Mouse (Mus musculus): Measurements from ENCODE around the gene Mup5.
"Not testable (repeated sequence)": the region's sequence is repeated elsewhere in the genome, so short reads cannot be mapped to it uniquely, and the experiment has no call there.

- TF ChIP-seq CTCF (IDR thresholded peaks at IDR 0.05; ENCODE audit: extremely low read depth, insufficient read length, insufficient replicate concordance, low read depth, low read length); POLR2A (IDR thresholded peaks at IDR 0.05; ENCODE audit: low read depth, low read length): not testable (repeated sequence)
Observed at GRCm38 (mm10) chr4:61784231-61784630, 50.8 kb downstream of the Mup5 start.

All from small intestine, adult 2 months (tissue).